Mouse (Mus musculus): ENCODE results near the gene Gm37240.

Gene Gm37240

GRCm38 (mm10) chr3:85397816-85398482 is 489.4 kb downstream of the Gm37240 start:
- no peak for DNase-seq (ENCODE audit: low spot score)

- no peak for DNase-seq (ENCODE audit: low spot score)
These were observed 493.9 kb downstream of the Gm37240 start for GRCm38 (mm10) chr3:85393395-85393794.

- DNase-seq (ENCODE audit: low spot score): no peak
These were observed 495.6 kb downstream of the Gm37240 start for GRCm38 (mm10) chr3:85391756-85392155.

DNA sequence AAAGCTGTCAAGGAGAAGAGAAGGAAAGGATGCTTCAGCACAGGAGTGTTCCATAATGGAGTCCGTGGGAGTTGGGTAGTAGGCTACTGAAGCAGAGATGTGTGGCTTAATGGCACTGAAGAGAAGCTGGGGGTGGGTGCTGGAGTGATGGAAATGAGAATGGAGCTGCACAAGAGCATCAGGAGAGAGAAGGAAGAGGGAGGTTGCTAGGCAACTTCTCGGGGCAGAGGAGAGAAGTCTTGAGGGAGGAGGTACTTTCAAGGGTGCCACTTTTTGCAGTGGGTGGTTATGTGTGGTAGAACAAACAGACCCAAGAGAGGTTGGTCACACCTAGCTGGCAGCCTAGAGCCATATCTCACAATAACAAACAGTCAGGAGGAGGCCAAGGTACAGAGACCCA is 496.2 kb downstream of the Gm37240 start:
- DNase-seq (ENCODE audit: low spot score): no peak

DNA sequence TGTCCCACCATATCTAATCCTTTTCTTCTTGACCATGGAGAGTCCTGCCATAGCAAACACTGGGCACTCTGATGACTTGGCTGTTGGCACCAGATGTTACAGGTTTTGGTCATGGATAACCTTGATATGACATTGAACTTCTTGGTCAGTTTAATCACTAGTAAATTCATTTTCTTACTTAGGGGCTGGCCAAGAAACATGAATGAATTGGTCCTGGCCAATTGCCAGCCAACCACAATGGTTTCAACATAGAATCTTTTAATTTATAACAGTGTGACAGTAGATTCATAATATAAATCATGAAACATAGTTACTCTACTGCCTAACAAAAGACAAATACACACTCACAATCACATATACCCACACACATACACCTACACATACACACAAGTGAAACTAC is 501.9 kb downstream of the Gm37240 start:
- no peak for DNase-seq (ENCODE audit: low spot score)

DNA sequence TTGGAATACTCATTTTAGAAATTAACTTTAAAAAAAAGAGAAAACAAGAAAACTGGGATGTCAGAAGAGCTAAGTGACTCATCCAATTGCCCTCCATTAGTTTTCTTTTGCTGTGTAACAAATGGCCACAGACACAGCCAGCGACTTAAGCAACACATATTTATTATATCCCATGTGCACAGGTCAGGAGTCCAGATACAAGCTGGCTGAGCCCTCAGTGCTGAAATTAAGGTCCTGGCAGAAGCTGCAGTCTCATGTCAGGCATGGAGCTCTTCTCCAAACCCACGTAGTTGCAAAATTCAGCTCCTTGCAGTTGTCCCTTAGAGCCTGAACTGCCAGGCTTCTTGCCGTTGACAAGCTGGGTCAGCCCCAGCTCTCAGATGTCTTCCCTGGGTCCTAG is 504.0 kb downstream of the Gm37240 start:
- no peak for DNase-seq (ENCODE audit: low spot score)

GRCm38 (mm10) chr3:85378703-85379395 is 508.5 kb downstream of the Gm37240 start:
- DNase-seq (ENCODE audit: low spot score): no peak

DNA sequence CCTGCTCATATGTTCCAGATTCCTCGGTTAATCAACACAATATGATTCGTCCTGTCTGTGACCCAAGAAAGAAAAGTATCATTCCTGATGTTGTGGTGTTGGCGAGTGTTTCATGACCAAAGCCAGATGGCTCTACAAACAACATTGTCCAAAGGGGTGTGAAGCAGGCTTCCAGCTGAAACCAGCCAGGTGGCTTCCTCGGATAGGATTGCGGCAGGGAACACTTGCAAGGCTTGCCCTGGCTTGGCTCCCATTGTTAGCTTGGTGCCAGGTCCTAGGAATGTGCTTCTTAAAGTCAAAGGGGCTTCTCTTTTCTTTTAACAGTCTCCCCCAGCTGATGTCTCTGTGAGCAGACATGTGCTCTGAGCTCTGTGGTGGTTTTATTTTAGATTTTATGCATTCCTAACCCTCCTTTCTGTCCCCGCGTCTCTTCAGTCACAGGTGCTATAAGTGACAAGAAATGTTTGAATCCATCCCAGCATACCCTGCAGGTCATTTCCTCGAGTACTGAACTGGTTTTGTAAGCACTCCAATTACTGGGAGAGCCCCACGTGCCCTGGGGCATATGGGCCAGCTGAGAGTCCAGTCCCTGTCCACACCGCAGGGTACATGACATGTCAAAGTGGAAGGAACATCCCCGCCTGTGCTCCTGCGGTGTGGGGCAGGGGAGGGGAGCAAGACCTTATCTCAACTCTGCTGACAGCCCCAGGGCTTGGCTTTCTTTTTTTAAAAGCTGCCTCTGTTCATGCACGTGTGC is 509.2 kb downstream of the Gm37240 start:
- peak; percentile 48 for DNase-seq (ENCODE audit: low spot score)

DNA sequence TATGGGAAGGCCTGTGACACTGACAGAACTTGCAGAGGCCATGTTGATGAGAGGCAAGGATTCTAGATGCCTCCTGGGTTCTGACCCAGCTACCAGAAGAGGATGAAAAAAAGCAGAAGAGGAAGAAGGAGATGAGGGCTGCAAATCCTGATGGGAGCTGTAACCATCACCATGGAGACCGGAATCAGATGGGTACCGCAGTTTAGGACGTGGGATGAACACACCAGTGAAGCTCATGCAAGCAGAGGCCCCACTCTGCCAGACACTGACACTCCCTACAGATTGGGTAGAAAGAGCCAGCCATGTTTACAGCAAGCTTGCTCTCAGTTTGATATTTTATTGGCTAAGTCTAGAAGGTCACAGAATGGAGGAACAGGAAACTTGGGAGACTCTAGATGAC is 509.8 kb downstream of the Gm37240 start:
- no peak for DNase-seq (ENCODE audit: low spot score)

GRCm38 (mm10) chr3:85376541-85376940 is 510.8 kb downstream of the Gm37240 start:
- no peak for DNase-seq (ENCODE audit: low spot score)

DNA sequence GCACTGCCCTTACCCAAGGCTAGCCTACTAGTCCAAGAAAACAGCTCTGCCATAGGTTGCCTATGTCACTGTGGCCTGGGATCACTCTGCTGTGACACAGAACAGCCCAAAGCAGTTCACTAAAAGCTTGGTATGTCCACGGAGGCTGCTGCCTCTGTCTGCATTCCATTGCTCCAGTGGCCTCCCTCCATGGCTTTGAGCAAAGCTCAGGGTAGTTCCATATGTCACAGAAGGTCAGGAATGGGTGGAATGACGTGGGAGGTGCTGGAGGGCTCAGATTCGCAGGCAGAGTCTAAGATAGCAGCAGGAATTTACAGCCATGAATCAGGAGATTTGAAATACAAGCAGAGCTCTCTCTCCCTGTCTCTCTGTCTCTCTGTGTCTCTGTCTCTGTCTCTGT is 514.3 kb downstream of the Gm37240 start:
- no peak for DNase-seq (ENCODE audit: low spot score)

DNA sequence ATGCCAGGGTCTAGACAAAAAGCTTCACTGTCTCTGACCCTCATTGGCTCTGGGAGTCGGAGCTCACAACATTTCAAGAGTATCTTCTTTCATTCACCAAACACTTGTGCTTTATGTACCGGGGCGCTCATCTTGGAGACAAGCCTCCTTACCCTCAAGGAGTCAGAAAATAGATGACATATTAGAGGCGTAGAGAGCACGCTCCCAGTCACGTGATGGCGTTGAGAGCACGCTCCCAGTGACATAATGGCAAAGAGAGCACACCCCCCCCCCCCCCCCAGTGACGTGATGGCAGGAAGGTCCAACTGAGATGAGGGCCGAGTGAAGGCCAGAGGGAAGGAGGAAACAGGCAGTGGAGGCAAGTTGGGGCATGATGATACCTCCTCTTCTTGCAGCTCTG is 517.5 kb downstream of the Gm37240 start:
- DNase-seq (ENCODE audit: low spot score): no peak

GRCm38 (mm10) chr3:85369157-85369556 is 518.2 kb downstream of the Gm37240 start:
- no peak for DNase-seq (ENCODE audit: low spot score)

- no peak for DNase-seq (ENCODE audit: low spot score)
These were observed 518.8 kb downstream of the Gm37240 start for GRCm38 (mm10) chr3:85368354-85369120.

- DNase-seq (ENCODE audit: low spot score): no peak
These were observed 522.6 kb downstream of the Gm37240 start for GRCm38 (mm10) chr3:85364591-85365343.

- DNase-seq (ENCODE audit: low spot score): no peak
These were observed 524.4 kb downstream of the Gm37240 start for GRCm38 (mm10) chr3:85362883-85363282.

- DNase-seq (ENCODE audit: low spot score): no peak
These were observed 530.9 kb downstream of the Gm37240 start for GRCm38 (mm10) chr3:85356373-85356772.

- DNase-seq (ENCODE audit: low spot score): no peak
These were observed 539.3 kb downstream of the Gm37240 start for GRCm38 (mm10) chr3:85348021-85348420.

GRCm38 (mm10) chr3:85341103-85341860 is 546.0 kb downstream of the Gm37240 start:
- peak; percentile 45 for DNase-seq (ENCODE audit: low spot score)

DNA sequence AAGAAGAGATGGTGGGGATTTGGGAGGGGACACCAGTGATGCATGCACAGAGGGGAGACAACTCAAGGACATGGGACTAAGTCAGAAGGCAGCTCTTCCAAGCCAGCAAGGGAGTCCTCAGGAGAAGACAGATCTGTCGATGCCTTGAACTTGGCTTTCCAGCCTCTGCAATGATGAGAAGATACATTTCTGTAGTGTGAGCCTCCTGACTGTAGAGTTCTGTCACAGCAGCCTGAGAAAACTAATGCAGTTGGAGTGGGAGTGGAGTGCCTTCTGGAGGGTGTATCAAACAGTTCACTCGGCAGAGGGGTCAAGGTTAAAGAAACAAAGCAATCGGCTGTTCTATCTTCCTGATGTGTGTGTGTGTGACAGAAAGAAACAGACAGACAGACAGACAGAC is 546.8 kb downstream of the Gm37240 start:
- DNase-seq (ENCODE audit: low spot score): no peak

- no peak for DNase-seq (ENCODE audit: low spot score)
These were observed 547.4 kb downstream of the Gm37240 start for GRCm38 (mm10) chr3:85339926-85340325.

Measured in testis, postnatal 10 days (tissue).